Mouse (Mus musculus) stomach, postnatal 0 days (tissue): ENCODE measurements around the gene Nfyb.

Source experiments
- CTCF ChIP-seq: IDR thresholded peaks from 2 replicates; pipeline ENCODE4 v1.5.1; 2016; ENCODE audit warnings: antibody characterized with exemption, low read depth, mild to moderate bottlenecking, moderate library complexity
- EP300 ChIP-seq: optimal IDR thresholded peaks from 2 replicates; pipeline ENCODE3; 2016; ENCODE audit warnings: antibody characterized with exemption

GRCm38 (mm10) chr10:82758368-82758767 lies 5.6 kb downstream of the Nfyb start:
- no peak for TF ChIP-seq CTCF
- TF ChIP-seq EP300: no peak
